Mouse (Mus musculus) forebrain, postnatal 0 days (tissue): ENCODE measurements around the gene Myo16. TPM values are rescaled to one million over a fixed set of nuclear protein-coding genes. Genes with fewer than 3 reads are reported as not detected.

Experiments
- ATAC-seq: fragments of 200-750 bp; cut with Nextera tagmentation; 2 replicates; pipeline ENCODE4 v1.8.0; 2017; ENCODE audit warnings: mild to moderate bottlenecking, moderate library complexity
- DNase-seq: peaks from one replicate; pipeline ENCODE4 v3.0.0-alpha.2; 2015
- H3K27ac ChIP-seq: fragments of 300-500 bp; sonication (generic); 2 replicates; pipeline ENCODE4 v1.5.1; 2014; ENCODE audit warnings: low read depth, mild to moderate bottlenecking, antibody characterized with exemption, low read length, moderate library complexity, mixed read lengths
- H3K27me3 ChIP-seq: fragments of 300-500 bp; sonication (generic); 2 replicates; pipeline ENCODE4 v1.6.1; 2014; ENCODE audit warnings: mild to moderate bottlenecking, low read length, mixed read lengths; ENCODE audit not compliant: insufficient read depth
- H3K36me3 ChIP-seq: fragments of 300-500 bp; sonication (generic); 2 replicates; pipeline ENCODE4 v1.6.1; 2014; ENCODE audit warnings: mild to moderate bottlenecking, moderate library complexity; ENCODE audit not compliant: insufficient read depth
- H3K4me1 ChIP-seq: fragments of 300-500 bp; sonication (generic); 2 replicates; pipeline ENCODE4 v1.6.1; 2014; ENCODE audit warnings: antibody characterized with exemption; ENCODE audit not compliant: insufficient read depth
- H3K4me2 ChIP-seq: fragments of 300-500 bp; sonication (generic); 2 replicates; pipeline ENCODE4 v1.6.1; 2014; ENCODE audit warnings: low read depth, mild to moderate bottlenecking, moderate library complexity
- H3K4me3 ChIP-seq: fragments of 300-500 bp; sonication (generic); 2 replicates; pipeline ENCODE4 v1.5.1; 2014; ENCODE audit warnings: low read depth, low read length, mixed read lengths
- H3K9ac ChIP-seq: fragments of 300-500 bp; sonication (generic); 2 replicates; pipeline ENCODE4 v1.6.1; 2014; ENCODE audit warnings: mild to moderate bottlenecking
- H3K9me3 ChIP-seq: fragments of 300-500 bp; sonication (generic); 2 replicates; pipeline ENCODE4 v1.6.1; 2016; ENCODE audit warnings: low read length
- CTCF ChIP-seq: sonication (generic); IDR thresholded peaks from 2 replicates; pipeline ENCODE4 v1.5.1; 2016; ENCODE audit warnings: antibody characterized with exemption, control low read depth, low read depth
- WGBS: fragments of 180-500 bp; shearing (Covaris S2); extraction: QIAGEN DNeasy Blood & Tissue Kit; methylation state at CpG from one replicate; pipeline ENCODE4 v1.1.7; 2014; 5-methylcytosine and 5-hydroxymethylcytosine counted together
- polyA plus RNA-seq: library from polyadenylated mRNA; unstranded; fragments of >200 nt; fragmentation: Nextera tagmentation; extraction: Ambion mirVana; gene quantifications from 2 replicates; pipeline ENCODE4 v1.2.1, GENCODE M21; 2015
- total RNA-seq: library from RNA; depleted of rRNA; stranded (reverse); fragments of >200 nt; gene quantifications from 2 replicates; pipeline ENCODE4 v1.2.3, GENCODE M21; 2014; rRNA removed

The Myo16 gene
- 56.3 and 58.6 TPM in 2 replicates for total RNA-seq
- polyA plus RNA-seq, result 3.8 and 5.5 TPM in 2 replicates

GRCm38 (mm10) chr8:10153611-10154438, at the start of gene Myo16:
Myo16 (plus strand) TSS chr8:10153911.
- H3K9me3 ChIP-seq, result no peaks in the 10 kb centered on the region
- 2% methylated on average over 60 of the region's 61 CpGs for WGBS
- peak within 1 kb of the TSS; percentile 70 for H3K9ac ChIP-seq
- ATAC-seq (peak; percentile 94), DNase-seq (peak; percentile 79)
- peak within 1 kb of the TSS; percentile 74 for H3K4me3 ChIP-seq
- peak within 1 kb of the TSS; percentile 65 for H3K4me2 ChIP-seq
- H3K4me1 ChIP-seq, result peaks cover 25% of the 10 kb centered on the region; the same call in 1 of the 2 replicates
- H3K27me3 ChIP-seq, result no peaks in the 10 kb centered on the region
- H3K36me3 ChIP-seq, result no peaks in the 10 kb centered on the region
- peak within 1 kb of the TSS; percentile 71 for H3K27ac ChIP-seq
- no peak for TF ChIP-seq CTCF

DNA sequence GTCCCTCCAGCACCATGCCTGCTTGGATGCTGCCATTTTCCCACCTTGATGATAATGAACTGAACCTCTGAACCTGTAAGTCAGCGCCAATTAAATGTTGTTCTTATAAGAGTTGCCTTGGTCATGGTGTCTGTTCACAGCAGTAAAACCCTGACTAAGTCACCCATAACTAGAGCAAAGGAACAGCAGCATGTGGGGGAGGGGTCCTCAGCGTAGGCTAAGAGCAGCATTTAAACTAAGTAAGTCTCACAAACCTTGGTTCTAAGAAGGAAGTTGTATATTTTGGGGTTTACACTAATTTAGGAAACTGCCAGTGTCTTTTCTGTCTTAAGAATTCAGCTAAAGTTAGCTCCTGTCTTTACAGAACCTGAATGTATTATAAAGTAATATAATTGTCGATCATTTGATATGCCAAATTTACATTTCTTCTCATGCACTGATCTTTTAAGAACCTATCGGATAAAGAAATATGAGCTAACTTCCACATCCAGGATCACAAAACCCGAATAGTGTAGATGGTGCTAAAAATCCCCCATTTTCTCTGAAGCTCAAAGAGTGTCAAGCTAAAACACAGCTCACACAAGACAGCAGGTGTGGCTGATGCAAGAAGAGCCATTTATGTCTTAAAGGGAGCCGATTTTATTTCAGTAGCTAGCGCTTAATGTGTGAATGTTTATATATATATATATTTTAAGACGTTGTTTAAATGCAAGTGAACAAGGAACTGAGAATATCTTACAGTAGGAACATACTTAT, 45.0 kb upstream of the Myo16 start:
- DNase-seq (peak; percentile 33), ATAC-seq (peak; percentile 32; the same call in 1 of the 2 replicates)
- Histone ChIP-seq H3K9ac (no peak overlapping the region), H3K4me2 (no peak overlapping the region), H3K9me3 (no peaks in the 10 kb centered on the region), H3K27me3 (no peaks in the 10 kb centered on the region), H3K4me1 (no peaks in the 10 kb centered on the region; the same call in 1 of the 2 replicates), H3K4me3 (no peak overlapping the region), H3K36me3 (no peaks in the 10 kb centered on the region), H3K27ac (no peak overlapping the region)
- 78% methylated on average over 8 of the region's 8 CpGs for WGBS
- TF ChIP-seq CTCF, result no peak

DNA sequence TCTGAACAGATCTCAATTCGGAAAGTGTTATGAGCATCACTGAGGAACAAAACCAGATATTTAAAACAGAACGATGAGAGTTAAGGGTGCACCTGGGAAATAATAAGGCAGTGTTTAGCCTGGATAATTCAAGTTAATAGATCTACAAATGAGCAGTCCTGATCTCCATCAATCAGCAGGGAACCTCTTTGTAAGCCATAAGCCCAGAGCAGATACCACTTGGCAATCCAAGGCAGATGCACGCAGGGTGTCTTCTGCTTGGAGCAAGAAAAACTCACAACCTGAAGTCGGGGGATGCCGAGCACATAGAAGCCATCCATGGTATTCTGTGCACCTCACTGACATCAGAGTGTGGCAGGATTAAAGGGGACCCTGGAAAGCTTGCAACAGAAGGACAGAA, 31.0 kb upstream of the Myo16 start:
- H3K36me3 ChIP-seq, result no peaks in the 10 kb centered on the region
- no peaks in the 10 kb centered on the region for H3K27me3 ChIP-seq
- ATAC-seq, result no peak
- H3K4me1 ChIP-seq, result no peaks in the 10 kb centered on the region
- no peak overlapping the region for H3K4me3 ChIP-seq
- TF ChIP-seq CTCF, result no peak
- H3K9me3 ChIP-seq, result no peaks in the 10 kb centered on the region
- 69% methylated on average over 5 of the region's 5 CpGs for WGBS
- H3K4me2 ChIP-seq, result no peak overlapping the region
- no peak for DNase-seq
- H3K9ac ChIP-seq, result no peak overlapping the region
- H3K27ac ChIP-seq, result no peak overlapping the region

- Histone ChIP-seq H3K27ac (no peak overlapping the region), H3K4me3 (no peak overlapping the region), H3K27me3 (no peaks in the 10 kb centered on the region), H3K4me2 (no peak overlapping the region), H3K36me3 (no peaks in the 10 kb centered on the region), H3K4me1 (no peaks in the 10 kb centered on the region), H3K9me3 (no peaks in the 10 kb centered on the region), H3K9ac (no peak overlapping the region)
- no peak for DNase-seq
- 33% methylated on average over 2 of the region's 2 CpGs for WGBS
- no peak for TF ChIP-seq CTCF
- no peak for ATAC-seq
Observed at GRCm38 (mm10) chr8:10123412-10123811, 30.3 kb upstream of the Myo16 start.

DNA sequence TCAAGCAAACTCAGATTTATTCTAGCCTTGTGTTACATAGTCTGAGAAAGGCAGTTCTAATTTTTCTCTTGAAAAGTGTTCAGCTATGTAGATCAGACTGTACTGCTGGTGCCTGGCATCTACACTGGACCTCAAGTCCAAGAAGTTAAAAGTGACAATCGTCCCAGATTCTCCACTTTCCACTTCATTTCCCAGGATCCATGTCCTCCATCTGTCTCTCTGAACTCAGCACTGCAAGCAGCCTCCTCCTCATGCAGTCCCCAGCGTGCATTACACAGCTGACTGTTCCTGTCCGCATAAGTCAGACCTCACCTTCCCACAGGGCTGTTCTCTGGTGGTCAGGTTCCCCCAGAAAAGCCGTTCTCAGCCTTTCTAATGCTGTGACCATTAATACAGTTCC, 28.0 kb upstream of the Myo16 start:
- H3K27me3 ChIP-seq, result no peaks in the 10 kb centered on the region
- H3K27ac ChIP-seq, result no peak overlapping the region
- DNase-seq (no peak), ATAC-seq (peak; percentile 62)
- no peak overlapping the region for H3K4me2 ChIP-seq
- TF ChIP-seq CTCF, result no peak
- no peak overlapping the region for H3K4me3 ChIP-seq
- 0 out of 2 replicates have a peak, but pooled peaks cover 4% of the 10 kb centered on the region for H3K4me1 ChIP-seq
- no peaks in the 10 kb centered on the region for H3K36me3 ChIP-seq
- H3K9me3 ChIP-seq, result no peaks in the 10 kb centered on the region
- no peak overlapping the region for H3K9ac ChIP-seq
- WGBS, result 69% methylated on average over 4 of the region's 4 CpGs

- DNase-seq (peak; percentile 60), ATAC-seq (peak; percentile 96)
- no peaks in the 10 kb centered on the region for H3K27me3 ChIP-seq
- H3K4me3 ChIP-seq, result no peak overlapping the region
- H3K4me1 ChIP-seq, result 0 out of 2 replicates have a peak, but pooled peaks cover 4% of the 10 kb centered on the region
- H3K9me3 ChIP-seq, result 0 out of 2 replicates have a peak, but pooled peaks cover 8% of the 10 kb centered on the region
- TF ChIP-seq CTCF, result no peak
- peak overlapping the region; percentile 20; the same call in 1 of the 2 replicates for H3K4me2 ChIP-seq
- no peak overlapping the region; the same call in 1 of the 2 replicates for H3K27ac ChIP-seq
- no peak overlapping the region for H3K9ac ChIP-seq
- no peaks in the 10 kb centered on the region for H3K36me3 ChIP-seq
- WGBS, result 13% methylated on average over 15 of the region's 15 CpGs
Observed at GRCm38 (mm10) chr8:10130513-10131414, 22.9 kb upstream of the Myo16 start.
